Mouse (Mus musculus): Measurements from ENCODE around the gene Vipas39. TPM values are rescaled to one million over a fixed set of nuclear protein-coding genes. Genes with fewer than 3 reads are reported as not detected.
A peak's percentile ranks its signal among the peaks of the same experiment; 100 is the strongest.
"Not testable (repeated sequence)": the region's sequence is repeated elsewhere in the genome, so short reads cannot be mapped to it uniquely, and the experiment has no call there.

The Vipas39 gene
- polyA plus RNA-seq, 1 experiment from 2014 or later, result 62.0 TPM

DNA sequence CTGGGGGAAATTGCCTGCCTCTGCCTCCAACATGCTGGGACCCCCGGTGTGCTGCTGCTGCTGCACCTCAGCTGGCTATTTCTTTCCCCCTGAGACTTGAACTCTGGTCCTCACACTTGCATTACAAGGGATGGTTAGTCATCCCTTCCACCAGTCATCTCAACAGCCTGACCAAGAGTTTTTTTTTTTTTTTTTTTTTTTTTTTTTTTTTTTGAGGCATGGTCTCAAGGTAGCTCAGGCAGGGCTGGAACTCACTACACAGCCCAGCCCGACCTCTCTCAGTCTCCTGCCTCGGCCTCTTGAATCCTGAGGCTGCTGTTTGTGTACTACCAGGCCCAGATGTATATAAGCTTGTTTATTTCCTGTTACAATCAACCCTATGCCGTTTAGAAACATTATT, 18.2 kb upstream of the Vipas39 start:
- H3K27ac ChIP-seq, result no peak overlapping the region
- H3K9ac ChIP-seq, result no peak overlapping the region
- H3K4me2 ChIP-seq (replicated peaks), result no peak overlapping the region
- 0 out of 2 replicates have a peak, but pooled peaks cover 2% of the 10 kb centered on the region for H3K4me1 ChIP-seq
- ATAC-seq (ENCODE audit: low FRiP score, low read depth), result no peak
- 0 out of 2 replicates have a peak, but pooled peaks cover 3% of the 10 kb centered on the region for H3K9me3 ChIP-seq
- no peak overlapping the region for H3K4me3 ChIP-seq
- H3K36me3 ChIP-seq, result no peaks in the 10 kb centered on the region
- WGBS, result 82% methylated on average over 4 of the region's 4 CpGs
- H3K27me3 ChIP-seq (replicated peaks), result no peaks in the 10 kb centered on the region

GRCm38 (mm10) chr12:87283706-87284105, 17.6 kb upstream of the Vipas39 start:
- H3K4me3 ChIP-seq, result no peak overlapping the region
- 65% methylated on average over 7 of the region's 7 CpGs for WGBS
- H3K36me3 ChIP-seq, result no peaks in the 10 kb centered on the region
- no peaks in the 10 kb centered on the region for H3K27me3 ChIP-seq (replicated peaks)
- H3K9ac ChIP-seq, result no peak overlapping the region
- no peak overlapping the region for H3K27ac ChIP-seq
- 0 out of 2 replicates have a peak, but pooled peaks cover 2% of the 10 kb centered on the region for H3K4me1 ChIP-seq
- H3K4me2 ChIP-seq (replicated peaks), result no peak overlapping the region
- no peak for ATAC-seq (ENCODE audit: low FRiP score, low read depth)
- H3K9me3 ChIP-seq, result 0 out of 2 replicates have a peak, but pooled peaks cover 3% of the 10 kb centered on the region

DNA sequence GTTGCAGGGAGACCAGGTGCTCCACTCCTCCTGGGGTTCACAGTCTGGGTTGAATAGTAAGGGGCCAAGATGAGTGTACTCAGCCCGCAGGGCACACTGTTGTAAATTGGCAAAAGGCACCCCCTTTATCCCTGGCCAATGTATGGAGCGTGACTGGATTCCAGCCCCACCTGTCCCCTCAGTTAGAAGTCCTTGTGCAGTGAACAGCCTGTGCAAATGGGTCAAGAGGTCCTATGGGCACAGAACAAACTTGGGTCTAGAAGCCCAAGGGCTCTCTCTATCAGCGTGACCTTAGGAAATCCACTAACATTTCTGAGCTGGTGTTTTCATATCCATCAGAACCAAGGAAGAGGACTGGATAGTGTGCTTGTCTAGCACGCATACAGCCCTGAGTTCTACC, 16.7 kb upstream of the Vipas39 start:
- H3K9ac ChIP-seq, result no peak overlapping the region
- H3K27ac ChIP-seq, result no peak overlapping the region
- no peaks in the 10 kb centered on the region for H3K27me3 ChIP-seq (replicated peaks)
- ATAC-seq (ENCODE audit: low FRiP score, low read depth), result no peak
- no peaks in the 10 kb centered on the region for H3K36me3 ChIP-seq
- 93% methylated on average over 4 of the region's 4 CpGs for WGBS
- no peak overlapping the region for H3K4me3 ChIP-seq
- no peak overlapping the region for H3K4me2 ChIP-seq (replicated peaks)
- H3K4me1 ChIP-seq, result 0 out of 2 replicates have a peak, but pooled peaks cover 2% of the 10 kb centered on the region
- H3K9me3 ChIP-seq, result no peaks in the 10 kb centered on the region

DNA sequence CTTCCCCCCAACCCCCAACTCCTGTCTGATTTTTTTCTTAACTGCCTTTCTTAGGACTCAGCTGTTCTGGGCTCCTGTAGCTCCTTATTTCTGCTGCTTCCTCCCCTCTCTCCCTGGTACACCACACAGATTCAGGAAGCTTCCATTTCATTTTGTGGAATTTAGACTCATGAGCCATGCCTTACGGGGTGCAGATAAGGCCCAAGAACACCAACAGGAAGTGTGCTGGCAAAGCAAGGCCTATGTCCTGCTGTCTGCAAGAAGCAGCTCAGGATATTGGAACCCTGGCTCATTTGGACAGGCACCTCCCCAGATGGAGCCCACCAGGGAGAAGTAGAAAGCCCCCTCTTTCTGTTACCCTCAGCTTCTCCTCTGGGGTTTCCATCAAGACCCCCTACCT, 15.7 kb upstream of the Vipas39 start:
- Histone ChIP-seq H3K9ac (no peak overlapping the region), H3K27me3 (replicated peaks) (no peaks in the 10 kb centered on the region), H3K4me3 (no peak overlapping the region), H3K27ac (no peak overlapping the region), H3K4me2 (replicated peaks) (no peak overlapping the region), H3K9me3 (no peaks in the 10 kb centered on the region), H3K4me1 (0 out of 2 replicates have a peak, but pooled peaks cover 2% of the 10 kb centered on the region), H3K36me3 (peaks cover 2% of the 10 kb centered on the region; the same call in 1 of the 2 replicates)
- WGBS, result 94% methylated on average over 1 of the region's 1 CpGs
- no peak for ATAC-seq (ENCODE audit: low FRiP score, low read depth)

GRCm38 (mm10) chr12:87279879-87280278, 13.8 kb upstream of the Vipas39 start:
- Histone ChIP-seq H3K27me3 (replicated peaks) (no peaks in the 10 kb centered on the region), H3K27ac (no peak overlapping the region), H3K4me2 (replicated peaks) (no peak overlapping the region), H3K4me3 (no peak overlapping the region), H3K9ac (no peak overlapping the region), H3K9me3 (no peaks in the 10 kb centered on the region), H3K36me3 (peaks cover 21% of the 10 kb centered on the region), H3K4me1 (0 out of 2 replicates have a peak, but pooled peaks cover 2% of the 10 kb centered on the region)
- no peak for ATAC-seq (ENCODE audit: low FRiP score, low read depth)
- 49% methylated on average over 14 of the region's 14 CpGs for WGBS

GRCm38 (mm10) chr12:87279350-87279749, 13.3 kb upstream of the Vipas39 start:
- no peaks in the 10 kb centered on the region for H3K9me3 ChIP-seq
- no peak overlapping the region for H3K4me3 ChIP-seq
- no peak overlapping the region for H3K27ac ChIP-seq
- H3K4me2 ChIP-seq (replicated peaks), result no peak overlapping the region
- 0 out of 2 replicates have a peak, but pooled peaks cover 2% of the 10 kb centered on the region for H3K4me1 ChIP-seq
- H3K27me3 ChIP-seq (replicated peaks), result no peaks in the 10 kb centered on the region
- peaks cover 26% of the 10 kb centered on the region for H3K36me3 ChIP-seq
- 63% methylated on average over 3 of the region's 3 CpGs for WGBS
- no peak overlapping the region for H3K9ac ChIP-seq
- no peak for ATAC-seq (ENCODE audit: low FRiP score, low read depth)

DNA sequence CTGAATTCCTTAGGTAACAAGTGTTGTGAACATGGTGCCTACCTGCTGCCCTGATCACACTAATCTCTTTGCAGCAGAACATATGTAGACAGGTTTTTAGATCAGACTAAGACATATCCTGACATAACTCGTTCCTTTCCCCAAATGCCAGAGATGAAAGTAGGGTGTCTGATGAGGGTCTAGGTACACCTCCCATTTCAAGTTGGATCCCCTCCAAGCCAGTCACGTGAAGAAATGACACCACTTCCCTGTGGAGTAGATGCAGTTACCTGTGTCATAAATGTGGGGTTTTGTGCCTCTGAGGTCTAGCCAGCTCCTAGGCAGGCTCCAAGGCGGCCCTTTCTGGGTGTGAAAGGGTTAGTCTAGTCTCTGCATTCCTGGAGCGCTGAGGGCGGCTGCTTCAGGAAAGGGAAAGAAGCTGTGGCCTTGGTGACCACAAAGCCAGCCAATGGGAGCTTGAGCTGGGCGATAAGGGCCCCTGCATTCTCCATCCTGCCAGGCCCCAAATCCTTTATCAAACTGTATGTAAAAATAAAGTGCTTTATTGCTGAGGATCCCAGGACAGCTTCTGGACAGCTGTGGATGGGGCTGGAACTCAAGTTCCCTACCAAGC, 12.2 kb upstream of the Vipas39 start:
- Histone ChIP-seq H3K9me3 (no peaks in the 10 kb centered on the region), H3K9ac (no peak overlapping the region)
- WGBS, result 31% methylated on average over 6 of the region's 6 CpGs

DNA sequence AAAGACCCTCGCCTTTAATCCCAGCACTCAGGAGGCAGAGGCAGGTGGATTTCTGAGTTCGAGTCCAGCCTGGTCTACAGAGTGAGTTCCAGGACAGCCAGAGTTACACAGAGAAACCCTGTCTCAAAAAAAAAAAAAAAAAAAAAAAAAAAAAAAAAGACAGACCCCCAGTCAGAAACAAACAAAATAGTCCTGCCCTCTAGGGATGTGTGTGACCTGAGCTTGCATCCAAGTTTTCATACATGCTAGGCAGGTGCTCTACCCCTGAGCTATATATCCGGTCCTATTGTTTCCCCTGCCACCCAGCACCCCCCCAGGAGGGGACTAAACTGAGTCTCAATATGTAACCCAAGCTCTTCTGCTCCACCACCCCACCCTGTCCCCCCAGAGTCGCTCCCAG, 11.2 kb upstream of the Vipas39 start:
- H3K4me1 ChIP-seq; H3K9ac ChIP-seq; H3K27ac ChIP-seq; H3K9me3 ChIP-seq; ATAC-seq (ENCODE audit: low FRiP score, low read depth); H3K27me3 ChIP-seq (replicated peaks); H3K4me3 ChIP-seq; H3K4me2 ChIP-seq (replicated peaks): not testable (repeated sequence)
- WGBS, result 90% methylated on average over 4 of the region's 4 CpGs
- H3K36me3 ChIP-seq, result peaks cover 46% of the 10 kb centered on the region

More for the DNA sequence above, 12.2 kb upstream of the Vipas39 start:
- Histone ChIP-seq H3K27ac (no peak overlapping the region), H3K4me1 (0 out of 2 replicates have a peak, but pooled peaks cover 2% of the 10 kb centered on the region), H3K36me3 (peaks cover 36% of the 10 kb centered on the region), H3K27me3 (replicated peaks) (no peaks in the 10 kb centered on the region), H3K4me3 (no peak overlapping the region), H3K4me2 (replicated peaks) (no peak overlapping the region)
- ATAC-seq (ENCODE audit: low FRiP score, low read depth), result no peak

DNA sequence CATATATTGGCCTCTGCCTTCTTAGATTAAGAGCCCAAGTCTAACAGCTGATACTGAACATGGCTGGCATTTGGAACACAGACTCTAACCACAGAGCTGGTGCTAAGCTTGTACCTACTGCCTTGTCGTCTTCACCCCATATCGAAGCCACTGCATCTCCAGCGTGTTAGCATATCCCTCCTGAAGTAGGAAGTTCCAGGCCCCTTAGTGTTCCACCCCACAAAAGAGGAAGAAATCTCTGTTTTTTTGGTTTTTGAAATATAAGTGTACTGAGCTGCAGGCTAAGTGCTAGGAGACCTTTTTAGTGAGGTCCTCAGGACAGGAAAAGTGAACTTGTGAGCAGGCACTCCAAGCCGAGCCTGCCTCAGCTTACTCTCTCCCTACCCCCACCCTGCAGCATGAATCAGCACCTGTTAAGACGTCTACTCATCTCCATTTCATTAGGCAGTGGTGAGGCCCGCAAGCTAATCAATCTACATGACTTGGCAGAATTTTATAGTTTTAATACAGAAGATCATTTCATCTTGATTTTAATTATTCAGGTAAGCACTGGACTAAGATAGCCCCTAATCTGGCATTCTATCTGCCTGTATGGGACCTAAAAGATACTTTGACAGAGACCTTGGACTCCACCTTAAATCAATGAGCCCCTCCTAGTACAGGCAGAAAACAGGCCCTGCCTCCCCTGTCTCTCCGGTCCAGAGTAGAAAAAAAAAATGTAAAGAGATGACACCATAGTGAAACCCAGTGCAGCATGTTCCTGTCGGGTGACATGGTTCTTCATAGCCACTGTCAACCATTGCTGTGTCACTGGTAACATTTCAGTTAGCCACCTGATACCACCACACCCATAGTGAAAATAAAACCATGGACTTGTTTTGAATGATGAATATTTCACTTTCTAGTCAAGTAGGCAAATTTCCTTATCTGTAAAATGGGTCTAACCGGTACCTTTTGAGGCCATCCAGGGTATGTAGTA, 9.1 kb upstream of the Vipas39 start:
- no peak overlapping the region for H3K4me3 ChIP-seq
- 87% methylated on average over 9 of the region's 9 CpGs for WGBS
- no peaks in the 10 kb centered on the region for H3K27me3 ChIP-seq (replicated peaks)
- 0 out of 2 replicates have a peak, but pooled peaks cover 2% of the 10 kb centered on the region for H3K4me1 ChIP-seq
- H3K36me3 ChIP-seq, result peaks cover 67% of the 10 kb centered on the region
- H3K9ac ChIP-seq, result no peak overlapping the region
- H3K27ac ChIP-seq, result no peak overlapping the region
- ATAC-seq (ENCODE audit: low FRiP score, low read depth), result no peak
- no peaks in the 10 kb centered on the region for H3K9me3 ChIP-seq
- no peak overlapping the region for H3K4me2 ChIP-seq (replicated peaks)

DNA sequence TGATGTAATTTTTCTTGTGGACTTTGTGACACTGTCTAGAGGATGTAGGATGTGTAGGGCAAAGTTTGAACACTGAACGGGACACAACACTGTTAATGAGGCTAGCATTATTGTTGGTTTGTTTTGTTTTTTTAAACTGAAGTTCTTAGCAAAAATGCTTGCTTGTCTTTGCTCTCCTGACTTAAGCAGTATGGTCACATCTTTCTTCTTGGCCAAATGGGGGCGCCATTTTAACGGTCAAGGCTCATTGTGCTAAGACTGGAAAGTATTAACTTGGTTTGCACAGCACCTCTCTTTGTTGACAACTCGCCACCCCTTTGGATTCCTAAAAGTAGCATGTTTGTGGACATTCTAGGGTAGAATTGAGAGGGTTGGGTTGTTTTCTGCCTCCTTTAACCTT, 1.6 kb upstream of the Vipas39 start:
- no peaks in the 10 kb centered on the region for H3K27me3 ChIP-seq (replicated peaks)
- H3K27ac ChIP-seq, result no peak overlapping the region
- peak overlapping the region; percentile 82 for H3K4me2 ChIP-seq (replicated peaks)
- H3K9ac ChIP-seq, result peak overlapping the region; percentile 38; the same call in 1 of the 2 replicates
- H3K4me1 ChIP-seq, result peaks cover 15% of the 10 kb centered on the region
- no peak for ATAC-seq (ENCODE audit: low FRiP score, low read depth)
- WGBS, result 38% methylated on average over 4 of the region's 4 CpGs
- no peaks in the 10 kb centered on the region for H3K9me3 ChIP-seq
- peak overlapping the region; percentile 61; the same call in 1 of the 2 replicates for H3K4me3 ChIP-seq
- H3K36me3 ChIP-seq, result peaks cover 48% of the 10 kb centered on the region

DNA sequence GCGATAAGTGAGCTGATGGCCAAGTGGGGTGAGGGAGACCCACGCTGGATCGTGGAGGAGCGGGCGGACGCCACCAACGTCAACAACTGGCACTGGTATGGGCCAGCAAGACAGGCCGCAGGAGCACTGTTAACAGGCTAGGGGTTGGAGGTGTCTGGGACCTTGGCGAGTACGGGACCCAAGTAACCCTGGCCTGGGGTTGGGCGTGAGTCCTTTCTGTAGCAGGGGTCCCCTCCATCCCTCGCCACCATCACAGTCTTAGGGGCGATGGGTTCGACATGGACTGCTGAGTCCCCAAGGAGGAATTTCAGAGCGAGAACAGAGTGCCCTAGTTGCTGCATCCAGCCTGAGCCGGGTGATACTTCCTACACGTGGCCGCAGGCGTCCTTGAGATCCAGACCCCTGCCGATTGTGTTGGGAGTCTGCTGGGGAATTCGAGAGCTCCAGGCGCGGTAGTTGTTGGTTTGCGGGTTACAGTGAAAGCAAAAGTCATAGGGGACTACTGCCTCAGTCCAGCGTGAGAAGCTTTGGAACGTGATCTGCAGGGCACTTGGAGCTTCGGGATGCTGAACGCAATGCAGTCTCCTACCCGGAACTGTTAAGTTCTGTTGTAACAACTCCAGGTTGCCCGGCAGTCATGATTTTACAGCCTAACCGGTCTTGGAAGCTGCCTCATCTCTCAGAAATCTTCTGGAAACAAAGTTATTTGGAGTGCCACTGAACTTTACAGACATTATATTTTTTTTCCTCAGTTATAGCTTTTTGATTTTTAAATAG, 959 bp upstream of the Vipas39 start:
- peak overlapping the region; percentile 83 for H3K9ac ChIP-seq
- peak overlapping the region; percentile 67 for H3K27ac ChIP-seq
- peaks cover 15% of the 10 kb centered on the region for H3K4me1 ChIP-seq
- H3K4me2 ChIP-seq (replicated peaks), result peak overlapping the region; percentile 82
- peaks cover 46% of the 10 kb centered on the region for H3K36me3 ChIP-seq
- H3K9me3 ChIP-seq, result no peaks in the 10 kb centered on the region
- under 1% methylated on average over 31 of the region's 31 CpGs for WGBS
- H3K27me3 ChIP-seq (replicated peaks), result no peaks in the 10 kb centered on the region
- peak overlapping the region; percentile 61 for H3K4me3 ChIP-seq
- ATAC-seq (ENCODE audit: low FRiP score, low read depth), result peak; percentile 77
